ENCODE assay signal across 10 mouse cellular contexts in genomic region chr17:47297965-47298364, GRCm38 (mm10).
A peak's percentile ranks its signal among the peaks of the same experiment; 100 is the strongest.
DNase-seq lines count a peak whose midpoint lies in the region; ATAC-seq and TF ChIP-seq lines count a peak whose summit lies in the region.
"Had no signal": no experiment of that assay in that cellular context is flagged by ENCODE, and none has a peak within 500 bp of the region (broad histone marks: within the 10 kb centered on the region; RNA-seq: fewer than 3 reads in every experiment).

No protein-coding gene starts in this region.

- DNase-seq in adrenal gland, adult (ENCODE audit: inconsistent age in 2 of 2, low spot score in 1 of 2), result peak; percentile 55 to 82
- no peak for DNase-seq in adrenal gland, postnatal 4 days (ENCODE audit: low spot score in 2 of 2)
- DNase-seq in kidney, postnatal 0 days (ENCODE audit: low spot score), result no peak
- DNase-seq in kidney, adult 18-20 months, result no peak
- peak; percentile 23 for DNase-seq in lung, postnatal 14 days
- no peak for DNase-seq in lung, adult 18-20 months
- DNase-seq: kidney, postnatal 14 days had no signal

- H3K27ac ChIP-seq in kidney, postnatal 0 days, result no peak overlapping the region
- H3K27ac ChIP-seq in hindbrain, embryonic 13.5 days, result no peak overlapping the region
- H3K27ac ChIP-seq: midbrain, embryonic 12.5 days had no signal

- ATAC-seq in kidney, postnatal 0 days (replicated peaks; ENCODE audit: low FRiP score, low read depth), result no peak
- ATAC-seq in megakaryocyte progenitor cell, adult 5-6 weeks (replicated peaks; ENCODE audit: poor library complexity), result peak; percentile 44; the same call in 1 of the 2 replicates
- ATAC-seq in hindbrain, embryonic 13.5 days (ENCODE audit: low FRiP score), result no peak

- no peaks in the 10 kb centered on the region for H3K36me3 ChIP-seq in kidney, postnatal 0 days (ENCODE audit: insufficient read depth, low read length)
- no peaks in the 10 kb centered on the region for H3K36me3 ChIP-seq in hindbrain, embryonic 13.5 days
- H3K36me3 ChIP-seq: midbrain, embryonic 12.5 days had no signal

- H3K9ac ChIP-seq in kidney, postnatal 0 days (ENCODE audit: low read depth, low read length), result no peak overlapping the region
- no peak overlapping the region for H3K9ac ChIP-seq in hindbrain, embryonic 13.5 days
- H3K9ac ChIP-seq: midbrain, embryonic 12.5 days had no signal

- H3K4me3 ChIP-seq in kidney, postnatal 0 days (replicated peaks; ENCODE audit: low read depth, low read length), result no peak overlapping the region
- no peak overlapping the region for H3K4me3 ChIP-seq in hindbrain, embryonic 13.5 days
- H3K4me3 ChIP-seq: midbrain, embryonic 12.5 days had no signal

- H3K27me3 ChIP-seq in kidney, postnatal 0 days (ENCODE audit: insufficient read depth, low read length), result no peaks in the 10 kb centered on the region
- no peaks in the 10 kb centered on the region for H3K27me3 ChIP-seq in hindbrain, embryonic 13.5 days
- H3K27me3 ChIP-seq: midbrain, embryonic 12.5 days had no signal

- peak; percentile 56 for TF ChIP-seq CTCF in kidney, postnatal 0 days (IDR thresholded peaks at IDR 0.05; ENCODE audit: low read depth)

- no peak overlapping the region for H3K4me2 ChIP-seq in kidney, postnatal 0 days (ENCODE audit: low read length)
- no peak overlapping the region for H3K4me2 ChIP-seq in hindbrain, embryonic 13.5 days
- H3K4me2 ChIP-seq: midbrain, embryonic 12.5 days had no signal

- H3K9me3 ChIP-seq in kidney, postnatal 0 days (replicated peaks; ENCODE audit: low read length), result no peaks in the 10 kb centered on the region
- no peaks in the 10 kb centered on the region for H3K9me3 ChIP-seq in hindbrain, embryonic 13.5 days
- H3K9me3 ChIP-seq: midbrain, embryonic 12.5 days had no signal

- peaks cover 20% of the 10 kb centered on the region for H3K4me1 ChIP-seq in kidney, postnatal 0 days (replicated peaks; ENCODE audit: insufficient read depth, low read length)
- peaks cover 40% of the 10 kb centered on the region for H3K4me1 ChIP-seq in hindbrain, embryonic 13.5 days (replicated peaks)

- WGBS in kidney, postnatal 0 days, result 89% methylated on average over 8 of the region's 8 CpGs
- WGBS in hindbrain, embryonic 13.5 days, result 92% methylated on average over 8 of the region's 8 CpGs

Comparison
In these comparisons a context has a peak if more than half of its experiments do, and no peak if none do; other contexts are left out.
1. DNase-seq: peak in adrenal gland, adult (2 of 2) and lung, postnatal 14 days (single experiment); none in adrenal gland, postnatal 4 days (0 of 2), kidney, postnatal 0 days (single experiment), kidney, adult 18-20 months (single experiment) and lung, adult 18-20 months (0 of 2).